Mouse (Mus musculus): ENCODE results near the gene Sulf2.
A peak's percentile ranks its signal among the peaks of the same experiment; 100 is the strongest.

The Sulf2 gene

DNA sequence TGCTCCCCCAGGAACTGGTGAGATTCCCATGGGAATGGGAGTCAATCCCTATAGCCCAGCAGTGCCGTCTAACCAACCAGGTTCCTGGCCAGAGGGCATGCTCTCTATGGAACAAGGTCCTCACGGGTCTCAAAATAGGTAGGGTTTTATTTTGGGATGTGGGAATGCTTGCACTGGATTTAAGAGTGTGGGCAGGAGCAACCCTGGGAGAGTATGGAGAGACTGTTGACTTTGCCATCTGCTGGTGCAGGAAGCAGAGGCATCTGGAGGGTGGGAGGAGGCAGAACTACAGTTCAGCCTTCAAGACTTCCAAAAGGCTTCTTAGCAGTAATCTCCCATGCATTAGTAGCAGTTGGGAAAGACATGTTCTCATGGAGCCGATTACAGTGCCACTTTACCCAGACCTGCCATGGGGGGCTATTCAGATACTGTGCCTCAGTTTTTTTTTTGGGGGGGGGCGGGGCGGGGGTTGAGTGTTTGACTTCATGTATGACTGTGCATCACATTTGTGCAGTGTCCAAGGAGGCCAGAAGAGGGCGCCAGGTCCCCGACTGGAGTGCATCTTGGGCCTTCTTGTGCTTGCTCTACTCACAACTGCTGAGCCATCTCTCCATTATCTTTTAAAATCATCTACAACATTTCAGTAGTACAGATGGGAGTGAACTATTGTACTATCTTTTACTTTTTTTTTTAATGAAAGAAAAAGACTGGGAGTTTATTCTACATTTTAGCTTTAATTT lies 95.6 kb downstream of the Sulf2 start:
- no peak for DNase-seq (ENCODE audit: inconsistent ontology term)

DNA sequence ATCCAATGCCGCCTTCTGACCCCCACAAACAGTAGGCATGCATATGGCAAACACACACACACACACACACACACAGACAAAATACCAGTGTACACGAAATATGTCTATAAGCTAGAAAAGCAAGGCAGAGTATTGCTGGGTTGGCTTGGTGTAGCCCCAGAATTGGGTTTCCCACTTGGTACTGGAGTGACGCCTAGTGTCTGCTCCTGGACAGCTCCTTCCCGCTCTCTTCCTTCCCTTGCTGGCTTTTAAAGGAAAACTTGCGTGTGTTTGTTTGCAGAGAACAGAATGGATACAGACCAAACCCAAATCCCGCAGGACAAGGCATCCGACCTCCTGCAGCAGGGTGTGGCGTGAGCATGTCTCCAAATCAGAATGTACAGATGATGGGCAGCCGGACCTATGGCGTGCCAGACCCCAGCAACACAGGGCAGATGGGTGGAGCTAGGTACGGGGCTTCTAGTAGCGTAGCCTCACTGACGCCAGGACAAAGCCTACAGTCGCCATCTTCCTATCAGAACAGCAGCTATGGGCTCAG lies 101.4 kb downstream of the Sulf2 start:
- no peak for DNase-seq (ENCODE audit: inconsistent ontology term)

DNA sequence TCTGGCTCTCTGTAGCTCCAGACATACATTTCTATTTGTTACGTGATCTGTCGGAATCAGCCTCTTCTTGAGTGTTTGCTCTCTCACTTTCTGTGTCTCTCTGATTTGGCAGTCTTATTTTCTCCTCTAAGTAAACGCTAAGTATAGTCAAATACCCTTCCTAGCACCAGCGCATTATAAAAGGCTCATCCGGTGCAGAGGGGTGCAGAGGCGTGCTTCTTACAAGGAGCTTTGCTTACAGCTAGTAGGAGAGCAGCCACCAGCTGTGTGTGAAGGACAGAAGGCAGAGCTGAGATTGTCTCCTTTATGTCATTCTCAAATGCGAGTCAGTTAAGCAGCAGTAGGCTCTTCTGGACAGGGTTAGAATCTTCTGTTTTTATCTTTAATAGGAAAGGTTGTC lies 103.5 kb downstream of the Sulf2 start:
- no peak for DNase-seq (ENCODE audit: inconsistent ontology term)

DNA sequence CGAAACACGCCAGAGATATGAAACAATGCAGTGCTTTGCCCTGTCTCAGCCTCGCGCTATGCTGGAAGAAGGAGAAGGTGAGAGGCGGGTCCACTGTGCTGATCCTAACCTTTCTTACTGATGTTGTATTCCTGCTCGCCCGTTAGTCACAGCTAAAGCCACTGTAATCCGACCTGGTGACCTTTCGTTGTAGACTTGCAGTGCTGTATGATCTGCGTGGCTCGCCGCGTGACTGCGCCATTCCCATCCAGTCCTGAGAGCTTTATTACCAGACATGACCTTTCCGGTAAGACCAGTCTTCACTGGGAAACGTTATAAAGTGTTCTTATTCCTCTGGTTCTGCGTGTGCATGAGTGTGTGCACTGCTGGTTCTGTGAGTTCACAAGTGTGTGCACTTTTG lies 104.0 kb downstream of the Sulf2 start:
- no peak for DNase-seq (ENCODE audit: inconsistent ontology term)

DNA sequence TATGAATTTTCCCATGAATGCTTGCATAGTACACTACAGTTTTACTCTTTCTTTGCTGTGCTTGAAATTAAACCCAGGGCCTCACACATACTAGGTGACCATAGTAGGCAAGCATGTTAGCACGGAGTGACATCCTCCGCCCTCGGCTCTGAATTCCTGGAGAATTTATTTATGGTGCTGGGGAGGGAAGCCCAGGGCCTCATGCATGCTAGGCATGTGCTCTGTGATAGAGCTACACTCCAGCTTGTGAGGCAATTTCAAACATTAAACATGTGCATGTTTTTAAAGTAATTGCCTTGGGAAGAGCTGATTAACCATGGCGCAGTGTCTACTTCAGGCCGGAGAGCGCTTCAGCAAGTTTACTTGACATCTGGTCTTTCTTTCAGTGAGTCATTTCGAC lies 106.6 kb downstream of the Sulf2 start:
- DNase-seq (ENCODE audit: inconsistent ontology term): no peak

DNA sequence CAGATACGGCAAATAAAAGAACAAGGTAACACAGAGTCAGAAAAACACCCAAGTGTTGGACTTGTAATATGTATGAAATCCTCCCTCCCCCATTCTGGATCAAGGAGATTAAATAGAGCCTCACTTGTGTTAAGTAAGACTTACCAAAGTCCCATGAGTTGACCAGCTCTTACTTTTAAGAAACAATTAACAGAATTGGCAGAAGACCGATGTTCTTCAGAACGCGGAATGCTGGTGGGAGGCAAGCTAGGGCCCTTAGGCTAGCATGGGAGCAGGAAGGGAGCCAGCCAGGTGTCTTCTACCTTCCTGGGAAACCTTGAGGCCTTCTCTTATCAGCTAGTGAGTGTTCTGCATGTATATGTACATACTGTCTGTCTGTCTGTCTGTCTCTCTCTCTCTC lies 107.5 kb downstream of the Sulf2 start:
- no peak for DNase-seq (ENCODE audit: inconsistent ontology term)

DNA sequence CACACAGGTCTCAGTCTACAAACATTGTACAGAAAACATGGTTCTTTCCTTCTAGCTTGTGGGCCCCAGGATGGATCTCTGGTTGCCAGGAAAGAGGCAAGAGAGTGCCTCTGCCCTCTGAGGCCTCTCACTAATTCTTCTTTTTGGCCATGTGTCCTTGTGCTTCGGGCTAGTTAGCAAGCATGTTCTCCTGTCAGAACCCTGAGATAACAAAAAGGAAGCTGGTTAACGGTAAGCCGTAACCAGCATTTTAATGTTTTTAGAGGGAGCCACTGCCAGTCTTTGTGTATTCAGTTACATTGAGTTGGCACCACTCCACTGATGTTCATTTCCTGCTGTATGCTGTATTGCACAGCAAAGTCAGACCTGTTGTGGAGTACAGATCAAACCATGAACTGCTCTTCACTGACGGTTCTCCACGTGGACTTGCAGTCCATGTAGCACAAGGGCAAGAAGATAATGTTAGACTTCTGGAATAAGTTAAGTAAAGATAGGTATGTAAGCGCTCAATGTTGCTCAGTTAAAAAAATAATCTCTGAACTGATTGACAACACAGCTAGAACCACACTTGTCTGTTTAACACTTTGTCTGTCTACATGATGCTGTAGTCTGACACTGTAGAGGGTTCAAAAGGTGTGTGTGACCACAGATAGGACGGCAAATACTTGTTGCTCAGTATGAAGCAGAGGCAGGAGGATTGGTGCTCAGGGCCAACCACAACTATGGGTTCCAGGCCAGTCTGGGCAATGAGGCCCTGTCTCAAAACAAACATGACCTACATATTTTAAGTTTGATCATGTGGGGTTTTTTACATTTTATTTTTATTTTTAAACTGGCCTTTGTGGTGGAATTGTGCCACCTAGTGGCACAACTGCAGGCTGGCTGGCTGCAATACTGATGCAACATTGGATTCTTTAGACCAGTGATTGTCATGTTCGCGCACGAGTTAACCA lies 109.6 kb downstream of the Sulf2 start:
- peak; percentile 79 for DNase-seq (ENCODE audit: inconsistent ontology term)

DNA sequence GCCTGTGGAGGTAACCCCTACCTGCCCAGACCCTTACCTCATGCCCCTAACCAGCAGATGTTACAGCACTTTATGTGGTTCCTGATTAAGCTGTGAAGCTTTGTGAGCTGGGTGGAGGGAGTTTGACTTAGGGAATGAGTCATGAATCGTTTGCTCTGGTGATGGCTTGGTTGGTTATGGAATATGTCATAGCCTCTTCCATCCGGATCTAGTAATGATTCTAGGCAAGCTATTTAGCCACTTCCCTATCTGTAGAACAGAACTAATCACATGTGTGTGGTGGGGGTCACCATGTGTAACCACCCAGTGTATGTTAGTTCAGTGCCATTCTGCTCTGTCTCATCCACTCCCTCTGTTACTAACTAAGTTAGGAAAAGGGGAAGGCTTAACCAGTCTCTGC lies 110.5 kb downstream of the Sulf2 start:
- peak; percentile 61 for DNase-seq (ENCODE audit: inconsistent ontology term)

DNA sequence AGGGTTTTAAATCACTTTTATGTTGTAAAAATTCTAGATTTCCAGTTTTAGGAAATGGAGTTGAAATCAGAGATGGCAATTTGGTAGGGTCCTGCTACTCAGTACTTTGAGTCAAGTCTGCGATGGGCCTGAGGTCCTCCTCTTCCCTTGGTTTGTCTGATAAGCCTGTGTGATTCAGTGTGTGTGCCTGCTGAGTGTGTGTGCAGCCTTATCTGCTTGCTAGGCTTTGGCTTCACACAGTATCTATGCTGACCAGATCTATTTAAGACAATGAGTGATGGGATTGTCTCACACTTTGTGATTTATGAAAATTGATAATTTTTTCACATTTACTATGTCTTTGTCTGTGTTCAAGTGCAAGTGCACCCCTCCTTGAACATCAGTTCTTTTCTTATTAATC lies 112.9 kb downstream of the Sulf2 start:
- no peak for DNase-seq (ENCODE audit: inconsistent ontology term)

DNA sequence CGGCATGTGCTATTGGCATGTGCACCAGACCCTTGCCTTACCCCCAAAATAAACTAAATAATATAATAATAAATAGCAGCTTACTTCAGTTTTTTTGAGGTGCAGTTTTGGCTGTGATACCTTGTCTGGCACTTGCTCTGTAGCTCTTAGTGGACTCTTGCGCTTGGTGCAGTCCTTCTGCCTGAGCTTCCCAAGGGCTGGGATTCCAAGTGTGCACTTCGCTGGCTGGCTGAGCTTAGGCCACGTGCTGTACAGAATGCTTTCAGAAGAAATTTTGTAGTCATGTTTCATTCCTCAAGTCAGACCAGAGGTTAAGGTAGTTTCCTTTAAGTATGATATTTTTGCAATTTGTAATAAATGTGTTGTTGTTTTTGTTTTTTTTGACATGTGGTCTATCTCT lies 115.8 kb downstream of the Sulf2 start:
- no peak for DNase-seq (ENCODE audit: inconsistent ontology term)

DNA sequence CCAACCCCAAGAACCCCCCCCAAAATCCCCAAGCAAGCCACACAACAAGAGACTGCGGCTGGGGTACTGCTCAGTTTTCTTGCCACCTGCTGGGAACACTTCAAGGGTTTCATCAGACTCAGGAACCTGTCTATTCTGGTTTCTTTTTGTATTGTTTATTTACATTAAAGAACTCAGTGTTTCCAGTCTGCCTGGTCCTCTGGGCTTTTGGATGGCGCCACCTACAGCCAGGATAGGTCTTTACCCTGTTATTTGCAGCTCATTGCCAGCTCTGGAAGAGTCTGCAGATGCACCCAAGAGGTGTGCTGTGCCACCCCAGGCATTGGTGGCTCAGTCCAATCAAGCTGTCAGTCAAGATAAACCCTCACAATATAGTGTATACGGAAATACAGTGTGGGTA lies 119.7 kb downstream of the Sulf2 start:
- peak; percentile 46 for DNase-seq (ENCODE audit: inconsistent ontology term)

DNA sequence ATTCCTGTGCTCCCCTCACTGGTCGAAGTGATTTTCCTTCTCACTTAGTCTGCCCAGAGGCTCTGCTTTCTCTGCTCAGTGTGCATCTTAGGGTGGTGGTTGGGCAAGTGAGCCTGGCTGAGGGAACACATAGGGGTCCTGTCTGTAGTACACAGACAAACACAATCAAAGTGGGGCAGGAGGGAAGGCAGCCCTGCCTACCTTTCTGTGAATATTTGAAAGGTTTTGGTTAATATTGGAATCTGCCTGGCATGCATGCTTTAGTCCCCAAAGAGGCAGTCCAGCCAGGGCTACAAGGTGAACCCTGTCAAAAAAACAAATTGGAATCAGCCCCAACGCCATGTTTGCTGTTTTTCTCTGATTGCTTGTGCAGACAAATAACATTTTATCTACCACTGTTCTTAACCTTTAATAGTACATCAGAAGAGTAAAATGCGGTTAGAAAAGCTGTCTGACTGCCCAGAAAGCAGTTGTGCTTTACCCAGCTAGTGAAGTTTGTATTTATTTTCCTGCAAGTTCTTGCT lies 120.4 kb downstream of the Sulf2 start:
- DNase-seq (ENCODE audit: inconsistent ontology term): no peak

DNA sequence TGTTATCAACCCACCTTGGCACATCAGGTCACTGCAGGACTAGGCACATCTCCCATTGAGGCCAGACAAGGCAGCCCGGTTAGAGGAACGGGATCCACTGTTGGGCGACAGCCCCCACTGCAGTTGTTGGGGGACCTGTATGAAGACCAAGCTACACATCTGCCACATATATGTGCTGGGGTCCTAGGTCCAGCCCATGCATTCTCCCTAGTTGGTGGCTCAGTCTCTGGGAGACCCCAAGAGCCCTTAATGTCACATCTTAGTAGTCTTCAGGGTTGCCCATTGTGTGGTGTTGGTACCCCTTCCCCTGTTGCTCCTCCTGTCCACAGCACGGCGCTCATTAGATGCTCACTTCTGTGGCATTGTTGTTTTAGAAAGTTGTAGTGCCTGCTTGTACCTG lies 122.8 kb downstream of the Sulf2 start:
- no peak for DNase-seq (ENCODE audit: inconsistent ontology term)

DNA sequence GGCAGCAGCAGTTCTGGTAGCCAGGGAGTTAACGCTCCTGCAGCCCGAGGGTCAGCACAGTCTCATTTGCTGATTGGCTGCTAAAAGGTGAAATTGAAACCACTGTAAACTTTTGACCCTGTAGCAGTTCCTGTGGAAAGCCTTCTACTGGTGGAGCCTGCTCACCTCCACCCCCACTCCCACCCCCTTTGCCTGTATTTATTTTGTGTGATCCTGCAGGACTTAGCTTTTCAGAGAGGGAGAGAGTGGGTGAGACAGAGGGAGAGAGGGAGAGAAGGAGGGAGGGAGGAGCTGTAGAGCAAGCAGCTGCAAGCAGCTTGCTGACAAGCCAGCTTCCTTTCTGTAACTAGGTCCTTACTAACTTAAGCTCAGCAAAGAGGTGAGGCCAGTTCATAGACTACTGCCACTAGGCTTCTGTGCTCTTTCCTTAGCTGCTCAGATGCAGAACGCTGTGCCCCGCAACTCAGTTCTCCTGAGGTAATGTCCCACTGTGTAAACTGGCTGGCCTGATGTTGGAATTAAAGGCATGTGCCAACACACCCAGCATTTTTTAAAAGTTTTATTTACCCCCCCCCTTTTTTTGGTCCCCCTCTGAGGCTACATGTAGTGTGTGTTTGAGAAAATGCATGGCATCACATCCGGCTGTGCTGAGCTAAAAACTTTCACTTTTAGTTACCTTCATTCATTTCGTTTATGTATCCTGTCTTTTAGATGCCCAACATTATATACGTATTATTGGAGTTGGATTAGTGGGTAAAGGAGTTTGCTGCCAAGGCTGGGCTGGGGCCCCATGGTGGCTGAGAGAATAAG lies 124.1 kb downstream of the Sulf2 start:
- peak; percentile 88 for DNase-seq (ENCODE audit: inconsistent ontology term)

DNA sequence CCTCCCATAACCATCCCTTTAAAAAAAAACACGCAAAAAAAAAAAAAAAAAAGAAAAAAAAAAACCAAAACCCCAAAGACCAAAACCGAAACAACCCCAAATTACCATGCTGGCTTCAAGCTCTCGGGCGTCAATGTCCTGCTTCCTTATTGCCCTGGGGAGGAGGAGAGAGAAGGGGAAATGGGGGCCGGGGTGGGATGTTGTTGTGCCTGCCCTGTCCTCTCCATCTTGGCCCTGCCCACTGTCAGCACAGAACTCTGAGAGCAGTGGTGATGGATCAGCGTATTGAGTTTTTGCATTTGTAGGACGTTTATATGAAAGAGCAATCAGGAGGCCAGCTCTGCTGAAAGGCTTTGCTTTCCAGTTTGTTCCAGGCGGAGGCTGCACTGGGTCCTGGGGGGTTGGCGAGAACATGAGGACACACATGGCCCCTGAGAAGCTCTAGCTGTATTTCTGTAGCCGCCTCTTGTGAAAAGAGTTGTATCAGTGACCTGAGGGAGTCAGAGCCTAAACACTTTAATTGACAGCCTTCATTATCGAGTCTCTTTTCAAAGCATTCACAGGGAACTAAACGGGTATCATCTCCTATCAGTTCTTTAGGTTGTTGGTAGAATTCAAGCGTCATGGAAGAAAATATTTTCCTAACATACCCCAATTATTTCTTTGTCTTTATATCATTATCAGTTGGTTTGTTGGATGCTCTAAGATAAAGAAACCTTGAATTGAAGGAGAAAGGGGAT lies 125.0 kb downstream of the Sulf2 start:
- no peak for DNase-seq (ENCODE audit: inconsistent ontology term)

DNA sequence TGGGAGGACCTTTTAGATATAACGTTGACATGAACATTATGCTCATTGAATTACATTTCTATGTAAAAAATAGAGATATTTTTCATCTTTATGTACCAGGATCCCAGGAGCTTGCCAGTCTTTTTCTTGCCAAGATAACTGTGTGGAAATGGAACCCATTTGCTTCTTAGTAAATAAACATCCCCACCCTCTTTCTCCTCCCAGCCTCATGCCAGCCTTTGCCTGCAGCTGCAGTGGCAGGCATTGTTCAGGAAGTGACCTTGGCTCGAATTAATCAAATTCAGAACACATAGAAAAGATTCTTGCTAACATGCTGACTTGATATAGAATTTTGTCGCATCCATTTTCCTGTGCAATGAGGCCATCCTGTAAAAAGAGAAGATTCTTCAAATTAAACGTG lies 126.2 kb downstream of the Sulf2 start:
- no peak for DNase-seq (ENCODE audit: inconsistent ontology term)

DNA sequence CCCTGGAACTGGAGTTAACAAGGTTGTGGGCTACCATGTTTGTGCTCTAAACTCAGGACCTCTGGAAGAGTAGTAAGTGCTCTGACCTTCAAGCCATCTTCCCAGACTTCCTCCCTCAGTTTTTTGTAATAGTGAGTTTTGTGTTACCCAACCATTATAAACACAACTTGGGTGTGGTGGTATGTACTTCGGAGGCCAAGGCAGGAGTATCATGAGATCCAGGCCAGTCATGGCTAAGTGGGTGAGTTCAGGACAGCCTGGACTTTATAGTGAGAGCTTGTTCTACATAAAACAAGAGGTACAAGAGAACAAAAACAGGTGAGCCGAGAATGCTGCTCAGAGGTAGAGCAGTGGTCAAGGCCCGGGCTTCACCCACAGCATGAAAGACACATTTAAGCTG lies 127.6 kb downstream of the Sulf2 start:
- DNase-seq (ENCODE audit: inconsistent ontology term): no peak

DNA sequence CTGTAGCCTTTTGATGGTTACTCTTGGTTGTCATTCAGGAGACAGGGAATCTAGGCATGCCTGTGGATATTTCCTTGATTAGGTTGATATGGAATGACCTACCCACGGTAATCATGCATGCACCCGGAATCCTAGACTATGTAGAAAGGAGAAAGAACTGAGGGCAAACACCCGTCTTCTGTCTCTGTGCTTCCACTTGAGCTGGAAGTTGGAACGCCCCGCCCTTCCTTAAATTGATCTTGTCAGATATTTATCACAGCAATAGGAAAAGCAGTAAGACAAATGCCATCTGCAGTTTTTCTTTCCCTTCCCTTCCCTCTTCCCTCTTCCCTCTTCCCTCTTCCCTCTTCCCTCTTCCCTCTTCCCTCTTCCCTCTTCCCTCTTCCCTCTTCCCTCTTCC lies 129.5 kb downstream of the Sulf2 start:
- no peak for DNase-seq (ENCODE audit: inconsistent ontology term)

DNA sequence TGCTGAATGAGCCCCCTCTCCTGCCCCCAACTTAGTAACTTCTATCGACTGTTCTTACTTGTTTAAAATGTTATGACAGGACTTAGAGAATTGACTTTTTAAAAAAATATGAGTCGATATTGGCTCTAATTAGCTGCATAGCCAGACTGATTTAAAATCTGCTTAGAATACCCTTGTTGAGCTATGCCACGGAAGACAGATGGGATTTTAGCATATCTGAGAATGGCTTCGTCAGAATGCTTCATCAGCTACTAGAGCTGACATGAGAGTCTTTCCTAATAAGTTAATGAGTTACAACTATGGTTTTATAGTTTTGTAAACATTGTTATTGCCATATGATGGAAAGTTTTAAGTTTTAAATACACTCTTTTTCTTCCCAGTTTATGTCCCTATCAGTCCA lies 130.8 kb downstream of the Sulf2 start:
- no peak for DNase-seq (ENCODE audit: inconsistent ontology term)

DNA sequence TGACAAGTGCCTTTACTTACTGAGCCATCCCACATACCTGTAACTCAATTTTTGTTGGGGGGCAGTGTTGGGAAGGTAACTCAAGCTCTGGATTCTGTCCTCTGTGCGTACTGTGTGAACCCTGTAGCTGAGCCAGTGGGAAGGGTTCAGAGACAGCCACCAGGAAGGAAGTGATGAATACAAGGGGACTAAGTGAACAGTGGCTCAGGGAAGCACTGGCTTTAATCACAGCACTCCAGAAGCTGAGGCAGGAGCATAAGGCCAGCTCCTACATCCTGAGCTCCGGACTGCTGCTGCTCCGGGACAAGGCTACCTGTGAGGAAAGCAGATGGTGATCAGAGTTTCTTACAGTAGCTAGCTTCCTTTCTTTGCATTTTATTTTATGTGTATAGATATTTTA lies 131.4 kb downstream of the Sulf2 start:
- DNase-seq (ENCODE audit: inconsistent ontology term): no peak

All from Muller cell, postnatal 12 days (primary cell).